Mouse (Mus musculus) liver, embryonic 15.5 days (tissue): Measurements from ENCODE around the gene Dnajc6. TPM values are rescaled to one million over a fixed set of nuclear protein-coding genes. Genes with fewer than 3 reads are reported as not detected.

Source experiments
- ATAC-seq: fragments of 200-750 bp; cut with Nextera tagmentation; 2 replicates; pipeline ENCODE4 v1.8.0; 2017; ENCODE audit warnings: moderate number of reproducible peaks, mild to moderate bottlenecking, moderate library complexity; ENCODE audit not compliant: insufficient read depth
- H3K27ac ChIP-seq: fragments of 300-500 bp; sonication (generic); replicated peaks from 2 replicates; pipeline ENCODE4 v1.5.1; 2015; ENCODE audit warnings: mild to moderate bottlenecking, inconsistent platforms
- H3K27me3 ChIP-seq: fragments of 300-500 bp; sonication (generic); 2 replicates; pipeline ENCODE4 v1.6.1; 2015; ENCODE audit warnings: mild to moderate bottlenecking, inconsistent platforms
- H3K36me3 ChIP-seq: fragments of 300-500 bp; sonication (generic); replicated peaks from 2 replicates; pipeline ENCODE4 v1.6.1; 2015; ENCODE audit warnings: moderate library complexity, mild to moderate bottlenecking, inconsistent platforms
- H3K4me1 ChIP-seq: fragments of 300-500 bp; sonication (generic); replicated peaks from 2 replicates; pipeline ENCODE4 v1.6.1; 2015; ENCODE audit warnings: inconsistent platforms
- H3K4me2 ChIP-seq: fragments of 300-500 bp; sonication (generic); 2 replicates; pipeline ENCODE4 v1.6.1; 2015; ENCODE audit warnings: moderate library complexity, mild to moderate bottlenecking, inconsistent platforms
- H3K4me3 ChIP-seq: fragments of 300-500 bp; sonication (generic); replicated peaks from 2 replicates; pipeline ENCODE4 v1.5.1; 2015; ENCODE audit warnings: mild to moderate bottlenecking, inconsistent platforms
- H3K9ac ChIP-seq: fragments of 300-500 bp; sonication (generic); 2 replicates; pipeline ENCODE4 v1.6.1; 2015; ENCODE audit warnings: moderate library complexity, mild to moderate bottlenecking, inconsistent platforms
- H3K9me3 ChIP-seq: fragments of 300-500 bp; sonication (generic); replicated peaks from 2 replicates; pipeline ENCODE4 v1.6.1; 2016; ENCODE audit warnings: inconsistent platforms
- WGBS: fragments of 180-500 bp; shearing (Covaris S2); methylation state at CpG from one replicate; pipeline ENCODE4 v1.1.7; 2015; ENCODE audit warnings: mixed read lengths; ENCODE audit not compliant: insufficient replicate concordance; 5-methylcytosine and 5-hydroxymethylcytosine counted together
- polyA plus RNA-seq: library from polyadenylated mRNA; unstranded; fragments of >200 nt; fragmentation: Nextera tagmentation; extraction: Ambion mirVana; gene quantifications from 2 replicates; pipeline ENCODE4 v1.2.1, GENCODE M21; 2015

Gene Dnajc6
- polyA plus RNA-seq, 1 experiment from 2014 or later, result 0.15 TPM

DNA sequence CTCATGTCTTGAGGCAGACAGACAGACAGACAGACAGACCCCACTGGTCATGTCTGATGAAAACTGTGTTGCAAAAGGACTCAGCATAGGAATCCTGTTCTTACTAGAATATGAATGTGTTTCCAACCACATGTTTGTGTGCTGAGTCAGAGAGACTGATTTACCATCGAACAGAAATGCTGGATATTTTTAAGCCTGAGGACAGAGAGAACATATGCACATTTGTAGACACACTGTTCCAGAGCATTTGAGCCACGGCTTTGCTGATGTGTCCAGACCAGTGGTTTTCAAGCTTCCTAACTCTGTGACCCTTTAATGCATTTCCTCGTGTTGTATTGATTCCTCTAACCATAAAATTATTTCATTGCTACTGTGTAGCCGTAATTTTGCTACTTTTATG lies 146.8 kb downstream of the Dnajc6 start:
- Histone ChIP-seq H3K4me1 (peaks cover 8% of the 10 kb centered on the region), H3K4me3 (no peak overlapping the region), H3K9me3 (no peaks in the 10 kb centered on the region), H3K9ac (no peak overlapping the region), H3K4me2 (no peak overlapping the region), H3K36me3 (no peaks in the 10 kb centered on the region), H3K27ac (no peak overlapping the region), H3K27me3 (no peaks in the 10 kb centered on the region)
- 64% methylated on average over 4 of the region's 4 CpGs for WGBS
- no peak for ATAC-seq

DNA sequence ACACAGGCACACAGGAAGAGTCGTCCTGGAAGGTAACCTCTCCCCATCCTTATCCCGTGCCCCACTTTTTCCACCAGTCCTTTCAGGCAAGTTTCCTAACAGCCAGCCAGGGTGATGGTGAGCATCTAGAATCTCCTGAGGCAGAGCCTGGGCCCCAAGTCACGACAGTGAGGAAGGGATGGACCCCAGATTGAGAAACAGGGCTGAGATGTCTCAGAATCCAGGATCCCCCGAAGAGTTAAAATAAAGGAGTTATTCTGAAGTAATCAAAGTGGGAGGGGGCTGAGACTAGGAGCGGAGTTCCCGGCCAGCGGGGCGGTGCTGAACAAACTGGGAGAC lies 150.4 kb downstream of the Dnajc6 start:
- Histone ChIP-seq H3K9me3 (no peaks in the 10 kb centered on the region), H3K4me3 (peak overlapping the region; percentile 88), H3K4me2 (peak overlapping the region; percentile 80), H3K9ac (peak overlapping the region; percentile 63), H3K4me1 (peaks cover 41% of the 10 kb centered on the region), H3K36me3 (no peaks in the 10 kb centered on the region), H3K27me3 (no peaks in the 10 kb centered on the region), H3K27ac (peak overlapping the region; percentile 94)
- WGBS, result under 1% methylated on average over 8 of the region's 8 CpGs
- no peak for ATAC-seq

DNA sequence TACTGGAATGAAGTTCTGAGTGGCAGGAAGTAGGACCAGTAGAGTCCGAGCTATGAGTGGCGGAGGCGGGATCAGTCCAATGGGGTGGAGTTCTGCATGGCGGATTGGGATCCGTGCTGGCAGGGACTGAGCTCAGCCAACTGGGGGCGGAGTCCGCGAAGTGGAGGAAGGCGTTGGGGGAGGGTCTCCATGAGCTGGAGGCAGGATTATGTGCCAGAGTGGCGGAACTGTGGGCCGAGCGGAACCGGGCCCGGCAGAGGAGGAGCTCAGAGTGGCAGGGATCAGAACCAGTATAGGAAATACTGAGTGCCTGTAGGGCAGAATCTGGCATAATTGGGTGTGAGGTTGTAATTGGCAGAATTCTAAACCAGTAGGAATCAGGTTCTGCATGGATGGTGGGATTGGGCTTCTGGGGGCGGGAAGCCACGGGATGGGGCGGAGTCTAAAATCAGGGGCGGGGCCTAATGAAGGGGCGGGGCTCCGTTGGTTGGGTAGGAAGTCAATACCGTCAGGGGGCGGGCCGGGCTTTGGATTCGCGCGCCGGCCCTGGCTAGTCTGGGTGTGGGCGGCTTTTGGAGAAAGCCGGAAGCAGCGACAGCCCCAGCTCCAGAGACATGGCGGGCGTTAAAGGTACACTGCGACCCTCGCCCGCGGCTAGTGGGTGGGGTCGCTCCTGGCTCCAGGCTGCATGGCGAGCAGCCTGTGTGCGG lies 150.9 kb downstream of the Dnajc6 start, which contains the start of gene Leprot:
Gene Leprot, plus strand, starts transcription at position 523 of the 710 bp plus-strand sequence.
- Histone ChIP-seq H3K27me3 (no peaks in the 10 kb centered on the region), H3K4me1 (peaks cover 46% of the 10 kb centered on the region), H3K27ac (peak within 1 kb of the TSS; percentile 94), H3K4me3 (peak within 1 kb of the TSS; percentile 88), H3K4me2 (peak within 1 kb of the TSS; percentile 80), H3K9me3 (no peaks in the 10 kb centered on the region), H3K36me3 (no peaks in the 10 kb centered on the region), H3K9ac (peak within 1 kb of the TSS; percentile 91)
- WGBS, result under 1% methylated on average over 39 of the region's 39 CpGs
- peak; percentile 94 for ATAC-seq

DNA sequence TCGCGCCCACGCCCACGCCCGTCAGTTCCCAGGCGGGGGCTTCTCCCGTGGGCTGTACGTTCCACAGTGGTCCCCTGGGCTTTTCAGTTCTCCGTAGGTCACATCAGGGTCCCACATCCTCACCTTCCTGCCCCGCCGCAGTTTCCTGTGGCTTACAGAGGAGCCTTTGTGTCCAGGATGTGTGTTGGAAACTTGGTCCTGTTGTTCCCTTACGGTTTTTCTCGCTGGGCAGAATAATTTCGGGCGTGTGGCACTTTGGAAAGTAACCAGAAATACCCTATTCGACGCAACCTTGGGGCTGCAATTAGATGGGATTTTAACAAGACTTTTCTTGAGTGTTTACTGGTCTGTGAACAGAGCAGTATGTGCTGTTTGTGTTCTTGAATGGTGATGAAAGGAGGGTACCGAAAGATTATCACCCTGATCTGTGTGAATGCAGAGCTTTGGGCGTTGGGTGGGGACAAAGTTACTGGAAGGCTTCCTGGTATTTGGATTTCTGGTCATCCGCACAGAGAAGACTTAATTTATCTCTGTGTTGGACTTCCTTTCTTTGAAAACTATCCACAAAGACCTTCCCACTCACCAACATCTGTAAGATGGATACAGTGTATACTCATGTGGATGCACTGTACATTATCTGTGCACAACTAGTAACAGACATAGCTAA lies 151.7 kb downstream of the Dnajc6 start:
- H3K4me1 ChIP-seq, result peaks cover 54% of the 10 kb centered on the region
- H3K9me3 ChIP-seq, result no peaks in the 10 kb centered on the region
- peak overlapping the region; percentile 91 for H3K9ac ChIP-seq
- ATAC-seq, result no peak
- H3K27ac ChIP-seq, result peak overlapping the region; percentile 94
- no peaks in the 10 kb centered on the region for H3K36me3 ChIP-seq
- H3K4me2 ChIP-seq, result peak overlapping the region; percentile 80
- WGBS, result 0% methylated on average over 20 of the region's 20 CpGs
- H3K4me3 ChIP-seq, result peak overlapping the region; percentile 88
- H3K27me3 ChIP-seq, result no peaks in the 10 kb centered on the region

DNA sequence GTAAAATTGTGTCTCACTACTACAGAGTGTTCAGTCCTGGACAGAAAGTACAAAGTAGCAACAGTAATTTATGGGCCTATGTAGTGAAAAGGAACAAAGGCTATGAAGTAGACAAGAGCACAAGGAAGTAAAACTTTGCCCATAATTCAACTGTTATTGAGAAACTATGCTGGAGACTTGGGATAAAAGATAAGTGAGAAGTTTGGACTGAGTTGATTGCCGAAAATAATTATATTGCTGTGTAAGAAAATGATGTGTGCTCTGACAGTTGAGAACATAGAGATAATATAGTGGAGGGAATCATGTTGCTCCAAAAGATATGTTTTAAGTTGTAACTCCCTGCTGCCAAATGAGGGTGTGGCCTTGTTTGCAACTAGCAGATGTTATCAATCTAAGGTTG lies 152.3 kb downstream of the Dnajc6 start:
- Histone ChIP-seq H3K9ac (peak overlapping the region; percentile 91), H3K4me1 (peaks cover 60% of the 10 kb centered on the region)
- WGBS, result 12% methylated on average over 1 of the region's 1 CpGs

DNA sequence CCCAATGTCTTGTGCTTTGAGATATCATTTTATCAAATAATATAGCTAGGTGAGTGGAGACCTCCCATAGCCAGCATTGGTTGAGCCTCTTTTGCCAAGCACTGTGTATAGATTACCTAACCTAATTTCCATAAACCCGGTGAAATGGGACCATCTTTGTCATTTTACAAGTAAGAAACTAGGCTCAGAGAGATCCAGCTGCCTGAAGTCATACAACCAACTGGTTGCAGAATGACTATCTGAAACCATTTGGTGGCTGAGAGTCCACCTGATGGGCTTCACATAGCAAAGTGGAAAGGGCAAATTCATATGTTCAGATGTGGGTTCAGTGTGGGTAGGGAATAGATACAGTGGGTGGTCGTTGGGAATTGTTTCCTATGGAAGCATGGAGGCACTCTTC lies 154.5 kb downstream of the Dnajc6 start:
- Histone ChIP-seq H3K9ac (no peak overlapping the region), H3K36me3 (0 out of 2 replicates have a peak, but pooled peaks cover 10% of the 10 kb centered on the region), H3K27me3 (no peaks in the 10 kb centered on the region), H3K4me3 (no peak overlapping the region), H3K4me1 (peaks cover 80% of the 10 kb centered on the region), H3K27ac (0 out of 2 replicates have a peak overlapping the region, but pooled peaks have one; percentile 25), H3K9me3 (no peaks in the 10 kb centered on the region), H3K4me2 (no peak overlapping the region)
- 57% methylated on average over 2 of the region's 2 CpGs for WGBS
- ATAC-seq, result no peak

More for the DNA sequence above, 152.3 kb downstream of the Dnajc6 start:
- H3K9me3 ChIP-seq, result no peaks in the 10 kb centered on the region
- no peaks in the 10 kb centered on the region for H3K27me3 ChIP-seq
- peak overlapping the region; percentile 88 for H3K4me3 ChIP-seq
- 0 out of 2 replicates have a peak, but pooled peaks cover 4% of the 10 kb centered on the region for H3K36me3 ChIP-seq
- H3K27ac ChIP-seq, result peak overlapping the region; percentile 94
- H3K4me2 ChIP-seq, result peak overlapping the region; percentile 80
- no peak for ATAC-seq

DNA sequence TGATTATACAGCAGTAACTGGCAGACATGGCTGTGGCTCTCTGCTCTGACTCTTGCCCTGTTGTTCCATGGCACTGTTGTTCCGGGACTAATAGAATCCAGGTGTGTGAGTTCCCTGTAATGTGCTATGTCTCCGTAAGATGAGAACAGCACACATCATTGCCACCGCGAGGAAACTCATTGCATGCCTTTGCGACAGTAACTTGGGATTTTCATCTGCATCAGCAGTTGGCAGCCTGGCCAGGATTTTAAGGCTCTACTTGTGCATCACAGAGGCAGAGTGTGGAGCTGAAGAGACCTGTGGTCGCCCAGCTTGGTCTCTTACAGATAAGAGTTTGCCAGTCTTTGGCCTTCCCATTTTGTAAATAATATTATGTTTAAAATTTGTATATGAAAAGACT lies 157.8 kb downstream of the Dnajc6 start:
- Histone ChIP-seq H3K27me3 (no peaks in the 10 kb centered on the region), H3K9me3 (no peaks in the 10 kb centered on the region), H3K4me2 (peak overlapping the region; percentile 55), H3K36me3 (peaks cover 34% of the 10 kb centered on the region), H3K27ac (peak overlapping the region; percentile 90), H3K4me3 (no peak overlapping the region), H3K9ac (peak overlapping the region; percentile 46; the same call in 1 of the 2 replicates), H3K4me1 (peaks cover 81% of the 10 kb centered on the region)
- 56% methylated on average over 6 of the region's 6 CpGs for WGBS
- peak; percentile 46 for ATAC-seq

DNA sequence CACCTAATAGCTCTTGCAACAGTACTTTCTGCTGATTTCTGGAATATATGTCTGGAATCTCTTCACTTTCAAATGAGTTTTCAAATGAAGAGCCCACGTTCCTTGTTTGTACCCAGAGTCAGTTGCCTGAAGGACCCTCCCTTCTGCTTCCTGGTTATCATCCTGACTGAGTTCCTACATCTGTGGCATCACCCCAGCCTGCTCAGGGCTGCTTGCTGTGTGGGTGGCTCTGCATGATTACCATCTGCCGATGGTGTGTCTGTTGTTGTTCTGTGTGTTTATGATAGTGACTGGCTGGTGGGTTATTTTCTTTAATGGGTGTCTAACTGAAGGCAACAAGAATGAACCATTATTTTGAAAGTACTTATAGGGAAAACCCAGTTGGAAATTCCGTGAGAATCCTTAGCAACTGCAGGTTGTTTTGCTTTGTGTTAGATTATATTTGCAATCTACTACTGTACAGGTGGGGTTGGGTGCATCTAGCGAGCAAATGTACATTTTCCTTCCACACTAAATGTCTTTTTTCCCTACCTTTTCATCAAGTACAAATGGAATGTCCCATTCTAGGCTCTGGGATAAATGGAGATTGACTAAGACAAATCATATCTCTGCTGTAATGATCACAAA lies 158.5 kb downstream of the Dnajc6 start:
- 27% methylated on average over 4 of the region's 4 CpGs for WGBS
- Histone ChIP-seq H3K4me1 (peaks cover 75% of the 10 kb centered on the region), H3K9ac (peak overlapping the region; percentile 46), H3K4me3 (peak overlapping the region; percentile 15), H3K4me2 (peak overlapping the region; percentile 55), H3K27ac (peak overlapping the region; percentile 90), H3K9me3 (no peaks in the 10 kb centered on the region), H3K36me3 (peaks cover 40% of the 10 kb centered on the region), H3K27me3 (no peaks in the 10 kb centered on the region)
- peak; percentile 95 for ATAC-seq

DNA sequence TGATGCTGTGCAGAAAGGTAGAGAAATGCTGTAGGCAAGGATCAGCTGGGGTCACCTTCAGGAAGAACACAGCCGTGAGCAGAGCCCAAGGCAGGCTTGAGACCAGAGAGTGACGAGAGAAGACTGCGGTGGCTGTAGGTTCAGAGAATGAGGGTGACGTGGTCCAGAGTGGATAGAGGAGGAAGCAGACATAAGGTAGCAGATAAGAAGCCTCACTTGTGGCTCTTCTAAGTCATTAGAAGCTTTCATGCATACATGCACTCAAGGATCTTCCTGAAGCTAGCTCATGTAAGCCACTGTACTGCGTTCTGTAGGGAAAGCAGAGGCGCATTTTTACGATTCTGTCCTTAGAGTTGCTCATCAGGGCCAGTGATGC lies 159.0 kb downstream of the Dnajc6 start:
- Histone ChIP-seq H3K4me3 (peak overlapping the region; percentile 15), H3K4me1 (peaks cover 70% of the 10 kb centered on the region), H3K27ac (peak overlapping the region; percentile 90), H3K9me3 (no peaks in the 10 kb centered on the region), H3K4me2 (peak overlapping the region; percentile 55), H3K36me3 (peaks cover 44% of the 10 kb centered on the region), H3K9ac (peak overlapping the region; percentile 46), H3K27me3 (no peaks in the 10 kb centered on the region)
- WGBS, result 35% methylated on average over 7 of the region's 7 CpGs
- ATAC-seq, result peak; percentile 77

DNA sequence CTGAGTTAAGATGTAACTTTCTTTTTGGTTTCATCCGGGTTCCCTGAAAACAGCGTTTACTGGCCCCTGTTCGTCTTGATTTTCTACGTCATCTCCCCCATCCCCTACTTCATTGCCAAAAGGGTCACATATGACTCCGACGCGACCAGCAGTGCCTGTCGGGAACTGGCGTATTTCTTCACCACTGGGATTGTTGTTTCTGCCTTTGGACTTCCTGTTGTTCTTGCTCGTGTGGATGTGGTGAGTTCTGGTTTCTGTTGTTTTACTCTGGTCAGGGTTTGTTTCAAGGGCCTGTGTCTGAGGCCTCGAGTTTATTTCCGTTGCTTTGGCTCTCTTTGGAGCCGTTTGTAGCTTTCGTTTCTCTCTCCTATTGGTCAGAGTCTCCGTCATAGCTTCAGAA lies 159.6 kb downstream of the Dnajc6 start:
- Histone ChIP-seq H3K9me3 (no peaks in the 10 kb centered on the region), H3K9ac (no peak overlapping the region), H3K4me2 (peak overlapping the region; percentile 13), H3K4me1 (peaks cover 65% of the 10 kb centered on the region), H3K36me3 (peaks cover 50% of the 10 kb centered on the region), H3K27me3 (no peaks in the 10 kb centered on the region), H3K4me3 (no peak overlapping the region), H3K27ac (peak overlapping the region; percentile 71)
- 73% methylated on average over 15 of the region's 15 CpGs for WGBS
- ATAC-seq, result no peak
